Mouse (Mus musculus) left cerebral cortex, postnatal 14 days (tissue): Measurements from ENCODE around the gene Kcnb1. TPM values are rescaled to one million over a fixed set of nuclear protein-coding genes. Genes with fewer than 3 reads are reported as not detected.
"Not testable (repeated sequence)": the region's sequence is repeated elsewhere in the genome, so short reads cannot be mapped to it uniquely, and the experiment has no call there.

Experiments
- DNase-seq, 2 experiments: peaks; one replicate each; pipeline ENCODE4 v3.0.0; 2021 to 2022; ENCODE audit warnings: low spot score in 2 of 2, mixed read lengths in 1 of 2
- intact Hi-C: fragments of 180-260 bp; cut with DNase I; formaldehyde crosslinking; loops from one replicate; pipeline ENCODE4 v1.15.1; 2025
- total RNA-seq, 2 experiments: library from RNA; stranded (reverse); gene quantifications; 2 replicates each; pipeline ENCODE4 v1.2.3; 2021

The Kcnb1 gene
- total RNA-seq, 2 experiments from 2014 or later = 149 to 157 TPM

GRCm38 (mm10) chr2:167209900-167210299, 19.9 kb upstream of the Kcnb1 start:
- intact Hi-C loops = no loop called here
- no peak for DNase-seq

- no peak for DNase-seq
- intact Hi-C loops = no loop called here
Measured at GRCm38 (mm10) chr2:167208984-167209383, 19.0 kb upstream of the Kcnb1 start.

GRCm38 (mm10) chr2:167205918-167206629, 16.1 kb upstream of the Kcnb1 start:
- intact Hi-C loops = no loop called here

GRCm38 (mm10) chr2:167204686-167205085, 14.7 kb upstream of the Kcnb1 start:
- intact Hi-C loops, DNase-seq: not testable (repeated sequence)

More at GRCm38 (mm10) chr2:167205918-167206629, 16.1 kb upstream of the Kcnb1 start:
- DNase-seq = no peak

- intact Hi-C loops = no loop called here
- peak in 1 of 2 experiments; percentile 54 for DNase-seq
Measured at GRCm38 (mm10) chr2:167203505-167204166, 13.7 kb upstream of the Kcnb1 start.

GRCm38 (mm10) chr2:167201463-167202291, 11.7 kb upstream of the Kcnb1 start:
- intact Hi-C loops = no loop called here
- DNase-seq = peak; percentile 92 to 96

GRCm38 (mm10) chr2:167198660-167199427, 8.9 kb upstream of the Kcnb1 start:
- no peak for DNase-seq
- intact Hi-C loops = no loop called here

GRCm38 (mm10) chr2:167193361-167193760, 3.4 kb upstream of the Kcnb1 start:
- intact Hi-C loops = no loop called here
- no peak for DNase-seq

- peak; percentile 45 to 54 for DNase-seq
- intact Hi-C loops = loop anchor here (1.0 to 5.0 kb wide), 3 partner anchors 37 to 117 kb away; no protein-coding TSS in a partner anchor
Measured at GRCm38 (mm10) chr2:167189291-167190075, 472 bp downstream of the Kcnb1 start.

GRCm38 (mm10) chr2:167188315-167189207, 1.4 kb downstream of the Kcnb1 start:
- intact Hi-C loops = loop anchor here (5.0 kb wide), 2 partner anchors 36 to 51 kb away; no protein-coding TSS in a partner anchor
- DNase-seq = peak; percentile 51 to 58

- intact Hi-C loops = loop anchor here (2.0 to 5.0 kb wide), 3 partner anchors 35 to 72 kb away; no protein-coding TSS in a partner anchor
- no peak for DNase-seq
Measured at GRCm38 (mm10) chr2:167187119-167187518, 2.8 kb downstream of the Kcnb1 start.

GRCm38 (mm10) chr2:167186544-167186943, 3.4 kb downstream of the Kcnb1 start:
- intact Hi-C loops = loop anchor here (2.0 to 5.0 kb wide), 3 partner anchors 34 to 72 kb away; no protein-coding TSS in a partner anchor
- no peak for DNase-seq

GRCm38 (mm10) chr2:167186003-167186402, 4.0 kb downstream of the Kcnb1 start:
- intact Hi-C loops = loop anchor here (2.0 to 5.0 kb wide), 3 partner anchors 34 to 71 kb away; no protein-coding TSS in a partner anchor
- DNase-seq = no peak

GRCm38 (mm10) chr2:167185432-167185831, 4.5 kb downstream of the Kcnb1 start:
- intact Hi-C loops = loop anchor here (5.0 kb wide), 2 partner anchors 33 to 48 kb away; no protein-coding TSS in a partner anchor

GRCm38 (mm10) chr2:167181662-167182389, 8.1 kb downstream of the Kcnb1 start:
- intact Hi-C loops = no loop called here

More at GRCm38 (mm10) chr2:167185432-167185831, 4.5 kb downstream of the Kcnb1 start:
- DNase-seq = peak in 1 of 2 experiments; percentile 58

GRCm38 (mm10) chr2:167181096-167181495, 8.9 kb downstream of the Kcnb1 start:
- intact Hi-C loops = no loop called here
- no peak for DNase-seq

More at GRCm38 (mm10) chr2:167181662-167182389, 8.1 kb downstream of the Kcnb1 start:
- DNase-seq = no peak
